Mouse (Mus musculus) kidney, adult 2 months (tissue): ENCODE measurements around the gene Lhb.

Experiments used
- CTCF ChIP-seq: fragments of 200-500 bp; conservative IDR thresholded peaks from 2 replicates; pipeline ENCODE4 v1.5.1; 2011; ENCODE audit warnings: low read depth, mild to moderate bottlenecking, control low read depth, low read length, moderate library complexity, mixed read lengths; ENCODE audit not compliant: insufficient read depth, insufficient read length
- POLR2A ChIP-seq: fragments of 200-500 bp; IDR thresholded peaks from one replicate; pipeline ENCODE4 v1.6.1; 2011; ENCODE audit warnings: low read depth, low read length, control low read depth

GRCm38 (mm10) chr7:45454971-45455370 lies 34.4 kb downstream of the Lhb start:
- TF ChIP-seq POLR2A: no peak
- no peak for TF ChIP-seq CTCF
